Comparison of ENCODE assay signal across 22 mouse cellular contexts in genomic region chr2:19392793-19393192, GRCm38 (mm10). TPM values are rescaled to one million over a fixed set of nuclear protein-coding genes. Genes with fewer than 3 reads are reported as not detected.
"Had no signal": no experiment of that assay in that cellular context is flagged by ENCODE, and none has a peak within 500 bp of the region (broad histone marks: within the 10 kb centered on the region; RNA-seq: fewer than 3 reads in every experiment).

No protein-coding gene starts in this region.

- DNase-seq: kidney, adult 11 months; kidney, adult 9 months; kidney, postnatal 10 days; kidney, postnatal 4 days; lung, adult 2 months; lung, postnatal 36 days; right cerebral cortex, adult 18-20 months; right cerebral cortex, postnatal 25 days; thymus, adult 18-20 months; thymus, postnatal 14 days had no signal

- H3K27ac ChIP-seq: left cerebral cortex, adult 2 months; limb, embryonic 10.5 days; liver, embryonic 15.5 days; midbrain, embryonic 12.5 days; neural tube, embryonic 15.5 days; stomach, postnatal 0 days had no signal

- ATAC-seq: lung, postnatal 0 days; midbrain, embryonic 16.5 days had no signal

- H3K9me3 ChIP-seq: limb, embryonic 10.5 days; liver, embryonic 15.5 days; midbrain, embryonic 12.5 days; neural tube, embryonic 15.5 days had no signal

- H3K4me3 ChIP-seq: left cerebral cortex, adult 2 months; limb, embryonic 10.5 days; liver, embryonic 15.5 days; midbrain, embryonic 12.5 days; neural tube, embryonic 15.5 days had no signal

- H3K9ac ChIP-seq: liver, embryonic 15.5 days; midbrain, embryonic 12.5 days; neural tube, embryonic 15.5 days had no signal

- H3K4me2 ChIP-seq: liver, embryonic 11.5 days; liver, embryonic 15.5 days; midbrain, embryonic 12.5 days; neural tube, embryonic 15.5 days had no signal

- H3K4me1 ChIP-seq: limb, embryonic 10.5 days; liver, embryonic 15.5 days; neural tube, embryonic 15.5 days had no signal

- H3K27me3 ChIP-seq: liver, embryonic 15.5 days; midbrain, embryonic 12.5 days; neural tube, embryonic 15.5 days had no signal

- H3K36me3 ChIP-seq: limb, embryonic 10.5 days; liver, embryonic 15.5 days; midbrain, embryonic 12.5 days; neural tube, embryonic 15.5 days had no signal

RNA-seq across cellular contexts. Expression of gene Ptf1a, which starts 52.7 kb away (rescaled TPM):
- total RNA-seq: layer of hippocampus, postnatal 14 days; left cerebral cortex, adult 2 months; left cerebral cortex, postnatal 14 days; megakaryocyte progenitor cell, adult 5-6 weeks had no signal
- polyA plus RNA-seq: limb, embryonic 10.5 days; liver, embryonic 11.5 days; liver, embryonic 15.5 days; lung, adult 2 months; lung, postnatal 0 days; midbrain, embryonic 16.5 days; neural tube, embryonic 15.5 days had no signal
